Mouse (Mus musculus): ENCODE measurements around the gene Ppfibp2. TPM values are rescaled to one million over a fixed set of nuclear protein-coding genes. Genes with fewer than 3 reads are reported as not detected.
A peak's percentile ranks its signal among the peaks of the same experiment; 100 is the strongest.

Ppfibp2 gene
- polyA plus RNA-seq, 1 experiment from 2014 or later, result 19.2 TPM

- DNase-seq (ENCODE audit: low spot score) (no peak), ATAC-seq (replicated peaks; ENCODE audit: insufficient number of reproducible peaks, low FRiP score, low TSS enrichment, low read depth) (no peak)
- H3K9ac ChIP-seq (replicated peaks; ENCODE audit: low read length), result no peak overlapping the region
- H3K27me3 ChIP-seq (ENCODE audit: control insufficient read depth, insufficient read depth, low read length), result no peaks in the 10 kb centered on the region
- H3K4me3 ChIP-seq (ENCODE audit: low read depth, low read length), result no peak overlapping the region
- H3K9me3 ChIP-seq (replicated peaks; ENCODE audit: control insufficient read depth, low read length), result no peaks in the 10 kb centered on the region
- 93% methylated on average over 7 of the region's 7 CpGs for WGBS
- no peak overlapping the region for H3K27ac ChIP-seq (replicated peaks; ENCODE audit: low read depth, low read length)
- H3K36me3 ChIP-seq (replicated peaks; ENCODE audit: control insufficient read depth, insufficient read depth, low read depth, low read length), result no peaks in the 10 kb centered on the region; the same call in 1 of the 2 replicates
- H3K4me1 ChIP-seq (ENCODE audit: control insufficient read depth, insufficient read depth, low read length), result peaks cover 4% of the 10 kb centered on the region
- no peak overlapping the region for H3K4me2 ChIP-seq (ENCODE audit: low read depth, low read length)
Observed at GRCm38 (mm10) chr7:107685955-107686285, 90.9 kb downstream of the Ppfibp2 start.

GRCm38 (mm10) chr7:107687412-107687811 is 92.4 kb downstream of the Ppfibp2 start:
- no peak overlapping the region for H3K27ac ChIP-seq (replicated peaks; ENCODE audit: low read depth, low read length)
- no peak for DNase-seq (ENCODE audit: low spot score)
- H3K4me1 ChIP-seq (ENCODE audit: control insufficient read depth, insufficient read depth, low read length), result peaks cover 9% of the 10 kb centered on the region
- ATAC-seq (replicated peaks; ENCODE audit: insufficient number of reproducible peaks, low FRiP score, low TSS enrichment, low read depth), result no peak
- H3K9ac ChIP-seq (replicated peaks; ENCODE audit: low read length), result no peak overlapping the region
- WGBS, result 15% methylated on average over 3 of the region's 3 CpGs
- H3K36me3 ChIP-seq (replicated peaks; ENCODE audit: control insufficient read depth, insufficient read depth, low read depth, low read length), result no peaks in the 10 kb centered on the region; the same call in 1 of the 2 replicates
- no peak overlapping the region for H3K4me2 ChIP-seq (ENCODE audit: low read depth, low read length)
- H3K4me3 ChIP-seq (ENCODE audit: low read depth, low read length), result no peak overlapping the region
- H3K27me3 ChIP-seq (ENCODE audit: control insufficient read depth, insufficient read depth, low read length), result no peaks in the 10 kb centered on the region
- no peaks in the 10 kb centered on the region for H3K9me3 ChIP-seq (replicated peaks; ENCODE audit: control insufficient read depth, low read length)

GRCm38 (mm10) chr7:107688040-107688439 is 93.0 kb downstream of the Ppfibp2 start:
- peaks cover 9% of the 10 kb centered on the region for H3K4me1 ChIP-seq (ENCODE audit: control insufficient read depth, insufficient read depth, low read length)
- no peak overlapping the region for H3K9ac ChIP-seq (replicated peaks; ENCODE audit: low read length)
- ATAC-seq (replicated peaks; ENCODE audit: insufficient number of reproducible peaks, low FRiP score, low TSS enrichment, low read depth) (no peak), DNase-seq (ENCODE audit: low spot score) (no peak)
- no peak overlapping the region for H3K27ac ChIP-seq (replicated peaks; ENCODE audit: low read depth, low read length)
- H3K36me3 ChIP-seq (replicated peaks; ENCODE audit: control insufficient read depth, insufficient read depth, low read depth, low read length), result no peaks in the 10 kb centered on the region; the same call in 1 of the 2 replicates
- WGBS, result 70% methylated on average over 4 of the region's 4 CpGs
- H3K4me2 ChIP-seq (ENCODE audit: low read depth, low read length), result no peak overlapping the region
- H3K9me3 ChIP-seq (replicated peaks; ENCODE audit: control insufficient read depth, low read length), result no peaks in the 10 kb centered on the region
- H3K27me3 ChIP-seq (ENCODE audit: control insufficient read depth, insufficient read depth, low read length), result no peaks in the 10 kb centered on the region
- no peak overlapping the region for H3K4me3 ChIP-seq (ENCODE audit: low read depth, low read length)

GRCm38 (mm10) chr7:107690426-107691221 is 95.6 kb downstream of the Ppfibp2 start:
- Histone ChIP-seq H3K27me3 (ENCODE audit: control insufficient read depth, insufficient read depth, low read length) (no peaks in the 10 kb centered on the region), H3K9ac (replicated peaks; ENCODE audit: low read length) (peak overlapping the region; percentile 32), H3K9me3 (replicated peaks; ENCODE audit: control insufficient read depth, low read length) (no peaks in the 10 kb centered on the region), H3K36me3 (replicated peaks; ENCODE audit: control insufficient read depth, insufficient read depth, low read depth, low read length) (no peaks in the 10 kb centered on the region), H3K4me2 (ENCODE audit: low read depth, low read length) (peak overlapping the region; percentile 21; the same call in 1 of the 2 replicates), H3K27ac (replicated peaks; ENCODE audit: low read depth, low read length) (peak overlapping the region; percentile 96), H3K4me1 (ENCODE audit: control insufficient read depth, insufficient read depth, low read length) (peaks cover 9% of the 10 kb centered on the region), H3K4me3 (ENCODE audit: low read depth, low read length) (no peak overlapping the region)
- DNase-seq (ENCODE audit: low spot score) (peak; percentile 95), ATAC-seq (replicated peaks; ENCODE audit: insufficient number of reproducible peaks, low FRiP score, low TSS enrichment, low read depth) (peak; percentile 91)
- 9% methylated on average over 17 of the region's 17 CpGs for WGBS

- ATAC-seq (replicated peaks; ENCODE audit: insufficient number of reproducible peaks, low FRiP score, low TSS enrichment, low read depth), result 0 out of 2 replicates have a peak, but pooled peaks have one; percentile 21
- Histone ChIP-seq H3K4me2 (ENCODE audit: low read depth, low read length) (no peak overlapping the region), H3K9me3 (replicated peaks; ENCODE audit: control insufficient read depth, low read length) (no peaks in the 10 kb centered on the region), H3K4me1 (ENCODE audit: control insufficient read depth, insufficient read depth, low read length) (peaks cover 9% of the 10 kb centered on the region), H3K36me3 (replicated peaks; ENCODE audit: control insufficient read depth, insufficient read depth, low read depth, low read length) (no peaks in the 10 kb centered on the region), H3K4me3 (ENCODE audit: low read depth, low read length) (no peak overlapping the region), H3K27ac (replicated peaks; ENCODE audit: low read depth, low read length) (peak overlapping the region; percentile 96), H3K27me3 (ENCODE audit: control insufficient read depth, insufficient read depth, low read length) (no peaks in the 10 kb centered on the region), H3K9ac (replicated peaks; ENCODE audit: low read length) (no peak overlapping the region; the same call in 1 of the 2 replicates)
- 24% methylated on average over 6 of the region's 6 CpGs for WGBS
- DNase-seq (ENCODE audit: low spot score), result no peak
Observed at GRCm38 (mm10) chr7:107691493-107691892, 96.5 kb downstream of the Ppfibp2 start.

GRCm38 (mm10) chr7:107694254-107694947 is 99.4 kb downstream of the Ppfibp2 start:
- Histone ChIP-seq H3K36me3 (replicated peaks; ENCODE audit: control insufficient read depth, insufficient read depth, low read depth, low read length) (no peaks in the 10 kb centered on the region), H3K9me3 (replicated peaks; ENCODE audit: control insufficient read depth, low read length) (no peaks in the 10 kb centered on the region), H3K27ac (replicated peaks; ENCODE audit: low read depth, low read length) (no peak overlapping the region), H3K4me2 (ENCODE audit: low read depth, low read length) (no peak overlapping the region), H3K27me3 (ENCODE audit: control insufficient read depth, insufficient read depth, low read length) (no peaks in the 10 kb centered on the region), H3K4me3 (ENCODE audit: low read depth, low read length) (no peak overlapping the region), H3K4me1 (ENCODE audit: control insufficient read depth, insufficient read depth, low read length) (peaks cover 9% of the 10 kb centered on the region), H3K9ac (replicated peaks; ENCODE audit: low read length) (no peak overlapping the region)
- 54% methylated on average over 10 of the region's 10 CpGs for WGBS
- ATAC-seq (replicated peaks; ENCODE audit: insufficient number of reproducible peaks, low FRiP score, low TSS enrichment, low read depth) (no peak), DNase-seq (ENCODE audit: low spot score) (no peak)

GRCm38 (mm10) chr7:107697066-107697465 is 102.1 kb downstream of the Ppfibp2 start:
- no peak overlapping the region for H3K4me2 ChIP-seq (ENCODE audit: low read depth, low read length)
- 89% methylated on average over 5 of the region's 5 CpGs for WGBS
- H3K9me3 ChIP-seq (replicated peaks; ENCODE audit: control insufficient read depth, low read length), result no peaks in the 10 kb centered on the region
- H3K36me3 ChIP-seq (replicated peaks; ENCODE audit: control insufficient read depth, insufficient read depth, low read depth, low read length), result no peaks in the 10 kb centered on the region
- ATAC-seq (replicated peaks; ENCODE audit: insufficient number of reproducible peaks, low FRiP score, low TSS enrichment, low read depth) (no peak), DNase-seq (ENCODE audit: low spot score) (no peak)
- no peaks in the 10 kb centered on the region for H3K27me3 ChIP-seq (ENCODE audit: control insufficient read depth, insufficient read depth, low read length)
- H3K4me1 ChIP-seq (ENCODE audit: control insufficient read depth, insufficient read depth, low read length), result no peaks in the 10 kb centered on the region
- no peak overlapping the region for H3K9ac ChIP-seq (replicated peaks; ENCODE audit: low read length)
- H3K27ac ChIP-seq (replicated peaks; ENCODE audit: low read depth, low read length), result no peak overlapping the region
- no peak overlapping the region for H3K4me3 ChIP-seq (ENCODE audit: low read depth, low read length)

GRCm38 (mm10) chr7:107699926-107700325 is 104.9 kb downstream of the Ppfibp2 start:
- H3K4me1 ChIP-seq (ENCODE audit: control insufficient read depth, insufficient read depth, low read length), result 0 out of 2 replicates have a peak, but pooled peaks cover 3% of the 10 kb centered on the region
- no peak overlapping the region for H3K4me3 ChIP-seq (ENCODE audit: low read depth, low read length)
- no peak overlapping the region for H3K9ac ChIP-seq (replicated peaks; ENCODE audit: low read length)
- no peak overlapping the region for H3K27ac ChIP-seq (replicated peaks; ENCODE audit: low read depth, low read length)
- H3K27me3 ChIP-seq (ENCODE audit: control insufficient read depth, insufficient read depth, low read length), result no peaks in the 10 kb centered on the region
- no peaks in the 10 kb centered on the region for H3K9me3 ChIP-seq (replicated peaks; ENCODE audit: control insufficient read depth, low read length)
- no peak for DNase-seq (ENCODE audit: low spot score)
- H3K36me3 ChIP-seq (replicated peaks; ENCODE audit: control insufficient read depth, insufficient read depth, low read depth, low read length), result no peaks in the 10 kb centered on the region
- no peak for ATAC-seq (replicated peaks; ENCODE audit: insufficient number of reproducible peaks, low FRiP score, low TSS enrichment, low read depth)
- WGBS, result 69% methylated on average over 1 of the region's 1 CpGs
- H3K4me2 ChIP-seq (ENCODE audit: low read depth, low read length), result no peak overlapping the region
